Mouse (Mus musculus) thymus, adult 18-20 months (tissue): Measurements from ENCODE around the gene Rab5c.

Experiments
- DNase-seq, 2 experiments: peaks; one replicate each; pipeline ENCODE4 v3.0.0; 2022; ENCODE audit warnings: mixed read lengths in 2 of 2

The Rab5c gene

GRCm38 (mm10) chr11:100752294-100752693 is 14.3 kb upstream of the Rab5c start:
- DNase-seq: no peak

DNA sequence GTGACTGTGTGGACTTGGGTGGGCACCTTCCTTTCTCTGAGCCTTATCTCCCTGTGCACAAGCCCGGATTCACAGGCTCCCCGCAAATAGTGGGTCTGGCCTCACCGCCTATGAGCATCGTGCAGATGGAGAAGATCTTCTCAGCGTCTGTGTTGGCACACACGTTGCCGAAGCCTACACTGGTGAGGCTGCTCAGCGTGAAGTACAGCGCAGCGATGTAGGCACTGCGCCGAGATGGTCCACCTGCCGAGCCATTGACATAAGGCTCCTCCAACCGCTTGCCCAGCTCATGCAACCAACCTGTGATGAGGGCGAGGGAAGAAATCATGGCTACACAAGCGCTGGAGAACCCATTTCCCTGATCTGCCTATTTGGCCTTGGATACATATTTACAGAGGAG is 12.1 kb upstream of the Rab5c start:
- DNase-seq: no peak

GRCm38 (mm10) chr11:100749469-100749868 is 11.5 kb upstream of the Rab5c start:
- DNase-seq: no peak

GRCm38 (mm10) chr11:100748620-100749019 is 10.6 kb upstream of the Rab5c start:
- no peak for DNase-seq

DNA sequence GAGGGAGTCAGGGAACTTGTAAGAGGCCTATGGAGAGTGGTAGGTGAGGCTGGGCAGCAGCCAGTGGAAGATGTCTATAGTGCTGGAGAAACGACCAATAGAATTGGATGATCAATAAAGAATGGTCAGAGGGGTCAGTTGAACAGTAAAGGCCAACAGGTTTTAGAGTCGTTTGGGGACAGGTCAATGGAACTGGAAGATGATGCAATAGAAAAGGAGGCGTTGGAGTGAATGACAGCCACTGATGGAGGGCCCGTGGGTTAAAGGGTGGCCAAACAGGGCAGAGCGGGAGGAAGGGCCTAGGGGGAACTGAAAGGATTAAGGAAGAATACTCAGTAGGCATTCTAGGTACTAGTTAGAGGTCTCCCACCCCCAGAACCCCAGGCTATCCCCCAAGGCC is 9.1 kb upstream of the Rab5c start:
- DNase-seq: no peak

DNA sequence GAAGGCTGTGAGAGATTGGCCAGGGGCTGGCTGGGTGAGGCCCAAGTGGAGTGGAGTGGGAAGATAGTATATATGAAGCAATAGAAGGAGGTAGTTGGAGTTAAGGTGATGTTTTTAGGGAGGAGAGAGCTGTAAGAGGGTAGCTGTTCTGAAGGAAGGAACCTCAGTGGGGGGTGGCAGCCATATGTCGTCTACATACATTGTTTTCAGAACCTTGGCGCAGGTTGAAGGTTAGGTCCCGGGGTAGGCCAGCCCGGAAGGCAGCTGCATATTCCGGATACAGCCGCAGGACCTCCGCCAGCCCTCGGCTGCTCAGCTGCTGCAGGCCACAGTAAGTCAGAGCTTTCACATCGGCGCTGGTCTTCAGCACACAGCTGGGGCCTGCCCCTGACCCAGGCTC is 8.5 kb upstream of the Rab5c start:
- DNase-seq: no peak

GRCm38 (mm10) chr11:100745085-100745484 is 7.1 kb upstream of the Rab5c start:
- DNase-seq: no peak

- no peak for DNase-seq
Measured at GRCm38 (mm10) chr11:100741348-100741747, 3.3 kb upstream of the Rab5c start.

DNA sequence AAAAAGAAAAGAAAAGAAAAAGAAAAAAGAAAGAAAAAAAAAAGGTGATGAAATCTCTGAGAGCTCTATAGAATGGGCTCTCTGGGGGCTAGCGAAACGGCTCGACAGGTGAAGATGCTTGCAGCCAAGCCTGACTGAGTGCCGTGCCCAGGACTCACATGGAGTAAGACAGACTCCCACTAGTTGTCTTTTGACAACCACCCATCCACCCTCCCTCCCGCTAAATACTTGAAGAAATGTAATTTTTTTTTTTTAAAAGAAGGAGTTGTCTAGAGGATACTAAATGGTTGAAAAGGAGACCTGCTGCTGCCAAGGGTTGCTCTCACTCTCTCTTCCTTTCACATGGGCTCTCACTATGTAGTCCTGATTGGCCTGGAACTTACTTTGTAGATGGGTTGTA is 734 bp upstream of the Rab5c start:
- DNase-seq: no peak

DNA sequence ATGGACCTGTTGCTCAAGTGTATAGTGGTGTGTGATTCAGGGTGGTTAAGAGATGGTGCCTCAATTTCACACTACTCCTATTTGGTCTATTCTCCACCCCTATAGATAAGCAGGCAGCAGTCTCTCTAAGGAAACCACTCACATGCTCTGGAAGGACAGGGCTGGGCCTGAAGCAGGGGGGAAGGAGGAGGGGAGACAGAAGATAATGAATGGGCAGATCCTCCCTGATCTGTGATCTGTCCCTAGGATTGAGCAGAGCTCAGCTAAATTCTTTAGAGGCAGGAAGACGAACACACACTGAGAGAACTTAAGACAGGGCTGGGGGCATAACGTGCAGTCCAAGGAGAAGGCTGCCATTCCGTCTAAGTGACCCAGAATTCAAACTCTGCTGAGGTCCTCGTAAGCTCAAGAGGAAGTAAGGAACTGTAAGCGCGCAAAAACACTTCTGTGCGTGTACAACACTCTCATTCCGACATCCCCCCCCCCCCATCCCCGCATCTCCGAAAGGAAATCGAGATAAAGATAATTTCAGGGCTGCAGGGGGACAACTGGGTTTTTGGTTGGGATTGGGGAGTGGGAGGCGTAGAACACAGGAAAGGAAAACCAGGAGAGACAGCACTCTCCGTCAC is 796 bp downstream of the Rab5c start:
- no peak for DNase-seq

- DNase-seq: no peak
Measured at GRCm38 (mm10) chr11:100736746-100737080, 1.3 kb downstream of the Rab5c start.

GRCm38 (mm10) chr11:100735954-100736745 is 1.9 kb downstream of the Rab5c start:
- peak in 1 of 2 experiments; percentile 12 for DNase-seq

DNA sequence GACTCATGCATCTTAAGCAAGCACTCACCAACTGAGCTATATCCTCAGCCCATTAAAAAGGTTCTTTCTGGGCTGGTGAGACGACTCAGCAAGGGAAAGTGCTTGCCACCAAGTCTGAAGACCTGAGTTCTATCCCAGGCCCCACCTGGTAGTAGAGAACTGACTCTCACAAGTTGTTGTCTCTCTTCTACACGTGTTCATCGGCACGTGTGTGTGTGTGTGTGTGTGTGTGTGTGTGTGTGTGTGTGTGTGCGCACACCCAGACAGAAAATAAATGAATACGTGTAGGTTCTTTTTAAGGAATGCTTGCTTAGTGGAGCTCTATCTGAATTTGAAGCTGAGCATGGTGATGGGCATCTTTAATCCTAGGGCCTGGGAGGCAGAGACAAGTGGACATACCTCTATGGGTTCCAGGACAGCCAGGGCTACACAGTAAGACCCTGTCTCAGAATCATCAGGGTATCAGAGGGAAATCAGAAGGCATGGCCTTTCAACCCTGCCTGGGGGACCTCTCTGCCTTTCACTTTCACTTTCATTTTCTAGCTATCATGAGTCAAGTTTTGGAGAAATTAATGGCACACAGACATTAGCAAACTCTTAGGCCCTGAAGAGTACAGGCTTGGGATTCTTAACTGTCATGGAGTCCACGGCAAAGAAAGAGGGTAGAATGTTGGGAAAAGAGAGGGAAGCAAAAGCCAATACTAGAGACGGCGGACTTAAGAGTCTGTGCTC is 2.7 kb downstream of the Rab5c start:
- no peak for DNase-seq

- no peak for DNase-seq
Measured at GRCm38 (mm10) chr11:100730477-100731205, 7.4 kb downstream of the Rab5c start.

DNA sequence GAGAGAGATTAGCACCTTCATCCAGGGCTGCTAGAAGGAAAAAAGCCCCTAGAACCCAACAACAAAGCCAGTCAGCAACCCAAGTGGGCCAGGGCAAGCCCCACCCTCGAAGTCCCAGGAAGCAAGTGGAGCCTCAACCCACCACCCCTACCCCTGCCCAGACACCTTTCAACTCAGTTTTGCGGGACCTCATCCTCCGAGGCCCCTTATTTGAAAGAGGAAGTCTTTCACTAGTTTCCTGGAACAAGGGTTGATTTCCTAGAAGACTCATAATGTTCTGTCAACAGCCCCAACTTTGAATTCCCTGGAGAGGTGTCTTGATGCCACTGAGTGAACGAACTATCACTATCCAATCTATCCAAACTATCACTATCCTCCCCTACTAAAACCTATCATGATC is 8.0 kb downstream of the Rab5c start:
- no peak for DNase-seq

DNA sequence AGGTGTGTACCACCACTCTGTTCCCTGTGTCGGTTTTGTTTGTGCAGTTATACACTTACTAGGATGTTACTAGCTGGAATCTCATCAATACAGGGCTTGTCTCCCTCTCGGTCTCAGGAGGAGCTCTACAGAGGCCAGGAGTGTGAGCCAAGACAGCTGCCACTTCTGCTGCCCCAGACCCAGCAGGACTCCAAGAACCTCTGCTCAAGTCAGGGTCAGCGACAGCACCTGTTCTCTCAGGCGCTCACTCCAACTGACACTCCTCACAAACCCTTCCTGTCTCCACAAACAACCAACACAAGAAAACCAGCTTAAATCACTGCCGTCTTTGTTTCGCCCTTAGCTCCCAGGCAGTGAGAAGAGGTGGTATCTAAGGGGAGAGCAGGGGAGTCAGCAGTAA is 9.4 kb downstream of the Rab5c start:
- DNase-seq: no peak

- DNase-seq: no peak
Measured at GRCm38 (mm10) chr11:100727201-100727600, 10.8 kb downstream of the Rab5c start.

- DNase-seq: no peak
Measured at GRCm38 (mm10) chr11:100724919-100725512, 13.0 kb downstream of the Rab5c start.

DNA sequence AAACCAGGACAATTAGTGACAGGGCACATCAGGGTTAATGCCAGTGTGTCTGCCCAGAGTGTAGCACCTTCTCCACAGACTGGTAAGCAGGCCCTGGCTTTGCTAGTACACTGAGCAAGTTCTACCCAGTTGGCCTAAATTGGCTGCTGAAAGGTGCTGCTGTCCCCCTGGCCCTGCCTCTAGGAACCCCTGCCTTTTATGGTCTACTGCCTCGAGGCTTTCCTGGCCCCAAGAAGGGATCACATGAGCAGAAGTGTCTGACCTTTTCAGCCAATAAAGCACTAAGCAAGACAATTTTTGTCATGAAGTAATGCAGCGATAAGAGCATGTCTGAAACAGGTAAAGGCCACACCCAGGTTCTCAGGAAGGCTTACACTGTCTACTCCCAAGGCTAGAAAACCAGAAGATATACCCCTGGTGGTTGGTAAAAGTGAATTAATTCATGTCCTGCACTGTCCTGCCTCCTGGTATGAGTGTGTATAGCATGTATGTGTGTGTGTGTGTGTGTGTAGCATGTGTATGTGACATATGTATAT is 15.5 kb downstream of the Rab5c start:
- no peak for DNase-seq

- DNase-seq: no peak
Measured at GRCm38 (mm10) chr11:100721776-100722492, 16.1 kb downstream of the Rab5c start.

DNA sequence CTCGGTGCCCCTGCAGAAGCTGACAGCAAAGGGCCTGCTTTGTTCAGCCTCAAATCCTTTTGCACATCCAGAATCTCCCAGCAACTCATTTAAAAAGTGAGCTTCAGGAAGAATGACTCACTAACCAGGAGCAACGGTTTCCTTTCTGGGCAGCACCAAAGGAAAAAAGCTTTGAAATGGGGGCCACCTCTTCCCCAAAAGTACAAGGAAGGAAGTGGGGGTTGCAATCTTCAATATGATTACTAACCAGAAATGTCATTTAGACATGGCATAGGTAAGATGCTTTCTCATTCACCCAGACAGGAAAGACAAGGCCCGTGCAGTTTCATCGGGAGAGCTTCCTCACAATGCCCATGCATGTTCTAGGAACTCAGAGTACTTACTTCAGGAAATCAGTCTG is 16.8 kb downstream of the Rab5c start:
- DNase-seq: no peak

DNA sequence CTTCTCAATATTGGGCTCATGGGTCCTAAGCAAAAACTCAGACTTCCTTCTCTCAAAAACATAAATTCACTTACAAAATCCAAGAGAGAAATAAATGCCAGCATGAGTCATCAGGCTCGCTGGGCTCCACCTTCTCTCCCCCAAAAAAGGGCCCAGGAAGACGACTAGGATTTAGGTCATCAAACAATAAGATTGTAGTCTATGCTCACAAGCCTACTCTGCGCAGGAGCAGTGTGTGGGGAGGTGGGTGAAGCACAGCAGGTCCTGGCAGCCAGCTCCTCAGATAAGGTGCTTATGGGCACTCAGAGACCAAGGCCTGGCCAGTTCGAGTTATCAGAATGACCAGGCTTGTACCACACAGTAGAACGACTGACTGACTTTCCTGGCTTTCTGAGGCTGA is 17.7 kb downstream of the Rab5c start:
- DNase-seq: no peak
